Mouse (Mus musculus) bone marrow macrophage, adult 2 months (primary cell): ENCODE measurements at regions not wholly inside any gene's neighbourhood (a gene's known extent, or its start where the extent isn't known, plus 50 kb on each side); places are given as distances from the start of the nearest gene placed in this dataset.

Experiments used
- CTCF ChIP-seq: IDR thresholded peaks from 2 replicates; pipeline ENCODE4 v1.5.1; 2012; ENCODE audit warnings: low read depth, mild to moderate bottlenecking, low read length, moderate library complexity
- POLR2A ChIP-seq: IDR thresholded peaks from 2 replicates; pipeline ENCODE4 v1.6.1; 2012; ENCODE audit warnings: mild to moderate bottlenecking, low read depth, low read length, borderline replicate concordance

- no peak for TF ChIP-seq POLR2A
- no peak for TF ChIP-seq CTCF
Observed at GRCm38 (mm10) chr8:8488695-8489571, 172.1 kb downstream of the Efnb2 start.
